Mouse (Mus musculus): ENCODE results near the gene Itpk1. TPM values are rescaled to one million over a fixed set of nuclear protein-coding genes. Genes with fewer than 3 reads are reported as not detected.

The Itpk1 gene
- polyA plus RNA-seq, 1 experiment from 2014 or later = 3.0 TPM

DNA sequence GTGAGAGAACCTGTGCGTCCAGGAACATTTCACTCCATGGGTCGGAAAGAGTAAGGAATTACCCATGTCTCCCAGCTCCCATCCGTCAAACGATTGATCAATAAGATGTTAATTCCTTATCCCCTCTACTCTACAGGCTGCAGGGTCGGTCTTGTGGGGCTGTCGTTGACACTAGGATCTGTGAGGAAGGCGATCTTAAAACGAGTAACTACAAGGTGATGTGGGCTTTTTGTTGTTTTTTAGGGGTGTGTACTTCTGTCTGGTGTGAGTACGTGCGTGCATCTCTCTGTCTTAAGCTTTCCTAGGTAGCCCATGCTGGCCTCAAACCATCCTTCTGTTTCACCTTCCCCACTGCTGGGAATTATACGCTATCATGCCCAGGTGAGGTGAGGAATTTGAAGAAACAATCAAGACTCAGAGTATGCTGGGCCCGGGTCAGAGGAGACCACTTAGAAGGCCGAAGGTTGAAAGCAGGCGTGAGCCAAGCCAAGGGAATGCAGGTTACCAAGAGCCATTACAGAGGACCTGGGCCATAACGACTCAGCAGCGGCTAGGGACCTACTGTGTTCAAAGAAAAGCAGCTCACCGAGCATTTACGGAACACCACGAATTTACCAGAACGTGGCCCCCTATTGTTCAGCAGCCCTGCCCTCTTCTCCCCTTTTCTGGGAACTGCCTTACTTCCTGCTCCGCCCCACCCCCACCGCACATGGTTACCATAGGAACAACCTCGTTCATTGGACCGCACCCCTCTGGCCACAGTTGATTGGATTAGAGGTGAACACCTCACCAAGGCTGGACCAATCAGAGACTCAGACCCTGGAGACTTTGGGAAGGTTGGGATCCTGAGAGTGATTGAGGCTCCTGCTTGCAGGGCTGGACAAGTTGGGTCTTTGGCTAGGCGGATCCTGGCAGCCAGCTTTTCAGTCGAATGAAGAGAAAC lies 25.4 kb upstream of the Itpk1 start:
- H3K4me1 ChIP-seq (replicated peaks) = peaks cover 45% of the 10 kb centered on the region
- no peak overlapping the region for H3K27ac ChIP-seq
- peak overlapping the region; percentile 26 for H3K4me3 ChIP-seq (replicated peaks)
- no peaks in the 10 kb centered on the region for H3K36me3 ChIP-seq
- peak; percentile 90 for ATAC-seq (ENCODE audit: low read depth)
- peak; percentile 63 for DNase-seq
- H3K9ac ChIP-seq = no peak overlapping the region
- H3K9me3 ChIP-seq (replicated peaks) = no peaks in the 10 kb centered on the region
- 40% methylated on average over 26 of the region's 26 CpGs for WGBS (ENCODE audit: insufficient replicate concordance)
- H3K4me2 ChIP-seq = peak overlapping the region; percentile 60
- no peaks in the 10 kb centered on the region for H3K27me3 ChIP-seq

DNA sequence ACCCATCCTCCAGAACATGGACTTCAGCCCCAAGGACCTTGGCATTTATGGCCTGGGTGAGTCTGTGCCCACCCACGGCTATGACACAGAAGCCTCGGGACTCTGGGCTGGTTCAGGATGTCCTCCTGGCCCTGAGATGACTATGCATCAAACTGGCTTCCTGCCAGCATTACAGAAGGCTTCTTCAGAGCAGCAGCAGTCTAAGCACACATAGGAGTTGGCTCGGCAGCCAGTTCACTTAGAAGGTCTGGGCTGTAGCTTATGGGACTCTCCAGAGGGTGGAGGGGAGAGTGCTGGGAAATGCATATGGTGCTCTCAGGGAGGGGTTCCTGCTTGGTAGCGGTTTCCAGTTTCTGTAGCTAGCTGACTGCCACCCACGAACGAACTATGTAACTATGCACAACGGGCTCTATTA lies 21.0 kb upstream of the Itpk1 start:
- H3K27ac ChIP-seq = no peak overlapping the region
- no peaks in the 10 kb centered on the region for H3K9me3 ChIP-seq (replicated peaks)
- H3K4me1 ChIP-seq (replicated peaks) = peaks cover 26% of the 10 kb centered on the region
- ATAC-seq (ENCODE audit: low read depth) (no peak), DNase-seq (no peak)
- H3K27me3 ChIP-seq = no peaks in the 10 kb centered on the region
- no peak overlapping the region for H3K4me3 ChIP-seq (replicated peaks)
- no peaks in the 10 kb centered on the region for H3K36me3 ChIP-seq
- H3K9ac ChIP-seq = no peak overlapping the region
- no peak overlapping the region for H3K4me2 ChIP-seq
- 57% methylated on average over 7 of the region's 7 CpGs for WGBS (ENCODE audit: insufficient replicate concordance)

DNA sequence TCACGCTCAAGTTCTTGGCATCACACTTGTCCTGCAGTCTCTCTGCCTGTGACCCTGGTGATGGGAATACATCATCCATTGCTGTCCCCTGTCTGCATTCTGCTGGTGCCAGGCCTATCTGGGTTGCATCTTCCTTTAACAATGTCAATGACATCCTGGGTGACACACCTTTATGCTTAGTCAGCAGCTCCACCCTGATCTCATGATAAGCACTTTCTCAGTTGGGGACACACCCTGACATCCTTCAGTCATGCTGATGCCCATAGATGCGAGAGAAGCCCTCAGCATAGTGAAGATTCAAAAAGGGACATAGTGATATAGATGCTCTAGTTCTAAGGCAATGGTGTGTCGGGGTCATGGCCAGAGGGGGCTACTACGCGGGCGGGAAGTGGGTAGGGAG lies 20.4 kb upstream of the Itpk1 start:
- Histone ChIP-seq H3K36me3 (no peaks in the 10 kb centered on the region), H3K4me2 (no peak overlapping the region), H3K4me1 (replicated peaks) (peaks cover 20% of the 10 kb centered on the region), H3K27ac (no peak overlapping the region), H3K9me3 (replicated peaks) (no peaks in the 10 kb centered on the region), H3K4me3 (replicated peaks) (no peak overlapping the region), H3K27me3 (no peaks in the 10 kb centered on the region), H3K9ac (no peak overlapping the region)
- WGBS (ENCODE audit: insufficient replicate concordance) = 78% methylated on average over 6 of the region's 6 CpGs
- ATAC-seq (ENCODE audit: low read depth) (no peak), DNase-seq (no peak)

DNA sequence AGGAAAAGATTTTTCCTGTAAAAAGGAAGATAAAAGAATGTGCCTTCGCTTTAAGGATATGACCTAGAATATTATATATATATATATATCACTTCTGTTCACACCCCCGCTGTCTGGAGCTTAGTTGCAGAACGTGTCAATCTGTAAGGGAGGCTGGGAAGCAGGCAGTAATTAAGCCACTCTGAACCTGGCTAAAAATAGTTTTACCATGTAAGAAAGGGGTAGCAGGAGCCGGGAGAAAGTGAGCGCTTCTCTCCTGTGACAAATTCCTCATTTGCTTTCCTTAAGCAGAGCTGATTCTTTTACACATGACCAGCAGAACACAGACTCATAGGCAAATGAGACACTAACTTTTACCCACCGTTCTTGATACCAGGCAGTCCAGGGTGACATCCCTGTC lies 19.1 kb upstream of the Itpk1 start:
- H3K36me3 ChIP-seq = no peaks in the 10 kb centered on the region
- H3K4me2 ChIP-seq = no peak overlapping the region
- peaks cover 13% of the 10 kb centered on the region for H3K4me1 ChIP-seq (replicated peaks)
- no peak overlapping the region for H3K4me3 ChIP-seq (replicated peaks)
- H3K27ac ChIP-seq = no peak overlapping the region
- WGBS (ENCODE audit: insufficient replicate concordance) = 51% methylated on average over 6 of the region's 6 CpGs
- ATAC-seq (ENCODE audit: low read depth) (no peak), DNase-seq (no peak)
- H3K27me3 ChIP-seq = no peaks in the 10 kb centered on the region
- H3K9me3 ChIP-seq (replicated peaks) = no peaks in the 10 kb centered on the region
- no peak overlapping the region for H3K9ac ChIP-seq

DNA sequence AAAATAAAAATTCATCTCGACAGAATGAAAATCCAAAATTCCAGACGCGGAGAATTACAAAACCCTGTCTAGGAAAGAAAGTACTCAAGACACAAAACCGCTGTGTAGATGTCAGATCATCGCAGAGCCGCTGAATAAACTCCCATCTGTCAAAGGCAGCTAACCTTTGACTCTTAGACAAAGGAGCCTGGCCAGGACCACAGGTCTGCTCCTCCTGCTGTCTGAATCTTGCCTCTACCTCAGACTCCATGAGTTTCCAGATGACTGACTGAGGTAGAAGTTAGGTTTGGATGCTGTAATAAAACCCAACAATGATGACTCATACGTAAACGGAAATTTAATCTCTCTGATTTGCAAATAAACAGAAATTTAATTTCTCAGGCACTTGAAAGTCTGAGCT lies 18.2 kb upstream of the Itpk1 start:
- no peaks in the 10 kb centered on the region for H3K36me3 ChIP-seq
- H3K27ac ChIP-seq = no peak overlapping the region
- ATAC-seq (ENCODE audit: low read depth) = no peak
- peaks cover 13% of the 10 kb centered on the region for H3K4me1 ChIP-seq (replicated peaks)
- no peaks in the 10 kb centered on the region for H3K27me3 ChIP-seq
- H3K4me3 ChIP-seq (replicated peaks) = no peak overlapping the region
- WGBS (ENCODE audit: insufficient replicate concordance) = 75% methylated on average over 8 of the region's 8 CpGs
- H3K4me2 ChIP-seq = no peak overlapping the region
- no peaks in the 10 kb centered on the region for H3K9me3 ChIP-seq (replicated peaks)
- DNase-seq = no peak
- H3K9ac ChIP-seq = no peak overlapping the region

DNA sequence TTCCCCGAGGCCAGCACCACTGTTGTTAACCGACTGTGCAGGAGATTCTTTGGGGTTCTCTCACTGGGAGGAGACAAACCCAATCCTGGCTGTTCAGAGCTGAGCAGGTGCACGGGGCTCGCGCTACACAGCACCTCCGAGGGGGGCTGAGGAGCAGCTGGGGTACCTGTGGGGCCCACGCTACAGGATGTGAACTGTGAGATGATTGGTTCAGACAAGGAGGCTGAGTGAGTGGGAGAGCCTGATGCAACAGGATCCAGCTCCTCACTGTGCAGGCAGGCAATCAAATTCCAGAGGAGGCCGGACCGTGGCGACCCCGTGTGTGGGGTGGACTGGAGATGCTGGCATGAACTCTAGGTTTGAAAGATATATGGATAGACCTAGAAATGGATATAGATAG lies 17.7 kb upstream of the Itpk1 start:
- no peak overlapping the region for H3K4me2 ChIP-seq
- peaks cover 13% of the 10 kb centered on the region for H3K4me1 ChIP-seq (replicated peaks)
- DNase-seq (no peak), ATAC-seq (ENCODE audit: low read depth) (no peak)
- H3K36me3 ChIP-seq = no peaks in the 10 kb centered on the region
- no peak overlapping the region for H3K9ac ChIP-seq
- WGBS (ENCODE audit: insufficient replicate concordance) = 72% methylated on average over 11 of the region's 11 CpGs
- H3K4me3 ChIP-seq (replicated peaks) = no peak overlapping the region
- no peaks in the 10 kb centered on the region for H3K27me3 ChIP-seq
- H3K27ac ChIP-seq = no peak overlapping the region
- H3K9me3 ChIP-seq (replicated peaks) = no peaks in the 10 kb centered on the region

DNA sequence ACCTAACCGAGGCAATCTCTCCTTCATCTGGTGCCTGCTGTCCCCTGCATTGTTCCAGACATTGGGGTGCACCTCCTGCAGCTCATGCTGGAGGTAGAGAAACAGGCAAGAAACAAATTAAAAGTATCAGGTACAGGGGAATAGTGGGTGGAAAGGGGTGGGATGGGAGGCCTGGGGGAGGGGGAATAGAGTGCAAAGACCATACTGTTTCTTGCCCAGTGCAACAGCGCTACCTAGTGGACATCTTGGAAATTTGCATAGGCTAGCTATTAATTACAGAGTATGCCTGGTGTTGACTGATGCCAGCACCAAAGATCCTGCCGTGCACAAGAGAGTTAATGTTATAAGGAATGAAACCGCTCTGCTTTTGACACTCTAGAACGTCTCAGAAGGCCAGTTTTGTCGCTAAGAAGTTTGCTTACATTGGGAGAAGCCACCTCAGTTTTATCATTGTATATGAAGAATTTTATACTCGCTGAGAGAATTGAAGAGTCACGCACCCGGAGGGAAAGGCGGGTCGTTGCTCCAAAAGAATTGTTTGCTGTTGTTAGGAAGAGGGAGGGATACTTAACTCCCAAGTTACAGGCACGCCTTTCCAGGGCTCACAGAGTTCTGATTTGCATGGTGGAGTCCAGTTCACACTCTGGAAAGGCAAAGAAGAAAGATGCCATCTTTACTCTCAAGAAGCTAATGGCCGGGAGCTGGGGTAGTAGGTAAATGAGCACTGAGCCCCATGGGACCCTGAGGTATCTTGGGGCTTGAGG lies 15.0 kb upstream of the Itpk1 start:
- DNase-seq = no peak
- ATAC-seq (ENCODE audit: low read depth) = no peak
- no peaks in the 10 kb centered on the region for H3K9me3 ChIP-seq (replicated peaks)
- no peak overlapping the region for H3K9ac ChIP-seq
- H3K27me3 ChIP-seq = no peaks in the 10 kb centered on the region
- 35% methylated on average over 13 of the region's 13 CpGs for WGBS (ENCODE audit: insufficient replicate concordance)
- no peak overlapping the region for H3K27ac ChIP-seq
- no peaks in the 10 kb centered on the region for H3K36me3 ChIP-seq
- H3K4me1 ChIP-seq (replicated peaks) = no peaks in the 10 kb centered on the region
- no peak overlapping the region for H3K4me3 ChIP-seq (replicated peaks)
- H3K4me2 ChIP-seq = no peak overlapping the region

DNA sequence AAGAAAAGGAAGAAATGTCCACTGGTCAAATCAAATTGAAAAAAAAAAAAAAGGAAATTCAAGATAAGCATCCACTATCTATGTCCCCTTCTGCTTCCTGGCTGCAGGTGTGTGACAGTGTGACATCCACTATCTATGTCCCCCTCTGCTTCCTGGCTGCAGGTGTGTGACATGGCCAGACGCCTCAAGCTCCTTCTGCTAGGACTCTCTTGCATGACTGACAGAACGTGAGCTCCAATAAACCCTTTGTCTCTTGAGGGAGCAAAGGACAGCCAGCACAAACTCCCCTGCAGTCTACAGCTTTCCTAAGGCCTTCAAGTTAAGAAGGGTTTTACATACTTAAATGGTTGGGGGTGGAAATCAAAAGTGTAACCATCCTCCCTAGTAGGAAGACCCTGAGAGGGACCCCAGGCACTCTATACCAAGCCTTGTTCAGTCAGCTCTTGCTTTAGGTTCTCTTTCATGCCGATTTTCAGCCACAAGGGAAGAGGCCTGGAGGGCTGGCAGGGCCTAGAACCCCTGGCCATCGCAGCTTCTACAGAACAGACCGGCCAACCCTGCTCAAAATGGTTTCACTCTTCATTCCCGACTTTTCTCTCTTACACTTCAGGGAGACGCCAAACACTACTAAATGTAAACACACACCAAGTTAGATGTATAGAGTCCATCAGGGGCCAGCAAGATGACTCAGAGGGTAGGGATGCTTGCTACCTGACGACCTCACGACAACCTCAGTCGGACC lies 10.1 kb upstream of the Itpk1 start:
- H3K27ac ChIP-seq = no peak overlapping the region
- ATAC-seq (ENCODE audit: low read depth) (no peak), DNase-seq (no peak)
- WGBS (ENCODE audit: insufficient replicate concordance) = 68% methylated on average over 10 of the region's 10 CpGs
- no peak overlapping the region for H3K9ac ChIP-seq
- H3K9me3 ChIP-seq (replicated peaks) = no peaks in the 10 kb centered on the region
- 0 out of 2 replicates have a peak, but pooled peaks cover 3% of the 10 kb centered on the region for H3K4me1 ChIP-seq (replicated peaks)
- no peak overlapping the region for H3K4me3 ChIP-seq (replicated peaks)
- no peaks in the 10 kb centered on the region for H3K36me3 ChIP-seq
- H3K4me2 ChIP-seq = no peak overlapping the region
- H3K27me3 ChIP-seq = no peaks in the 10 kb centered on the region

DNA sequence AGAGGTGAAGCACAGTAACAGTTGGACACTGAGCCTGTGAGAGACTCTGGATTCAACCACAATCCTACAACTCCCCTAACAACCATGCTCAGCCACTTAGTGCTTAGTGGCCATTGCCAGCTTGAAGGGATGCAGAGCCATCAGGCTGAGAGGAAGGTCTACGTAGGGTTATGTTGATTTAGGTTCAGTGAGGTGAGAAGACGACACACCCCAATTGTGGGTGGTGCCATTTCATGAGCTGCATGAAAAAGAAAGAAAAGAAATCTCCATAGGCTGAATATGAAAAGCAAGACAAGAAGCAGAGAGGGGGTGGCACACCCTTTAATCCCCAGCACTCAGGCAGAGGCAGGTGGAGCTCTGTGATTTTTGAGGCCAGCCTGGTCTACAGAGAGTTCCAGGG lies 9.4 kb upstream of the Itpk1 start:
- no peaks in the 10 kb centered on the region for H3K36me3 ChIP-seq
- DNase-seq (no peak), ATAC-seq (ENCODE audit: low read depth) (no peak)
- no peak overlapping the region for H3K4me3 ChIP-seq (replicated peaks)
- no peaks in the 10 kb centered on the region for H3K27me3 ChIP-seq
- no peak overlapping the region for H3K9ac ChIP-seq
- no peak overlapping the region for H3K4me2 ChIP-seq
- WGBS (ENCODE audit: insufficient replicate concordance) = 58% methylated on average over 2 of the region's 2 CpGs
- H3K9me3 ChIP-seq (replicated peaks) = no peaks in the 10 kb centered on the region
- H3K27ac ChIP-seq = no peak overlapping the region
- H3K4me1 ChIP-seq (replicated peaks) = 0 out of 2 replicates have a peak, but pooled peaks cover 3% of the 10 kb centered on the region

DNA sequence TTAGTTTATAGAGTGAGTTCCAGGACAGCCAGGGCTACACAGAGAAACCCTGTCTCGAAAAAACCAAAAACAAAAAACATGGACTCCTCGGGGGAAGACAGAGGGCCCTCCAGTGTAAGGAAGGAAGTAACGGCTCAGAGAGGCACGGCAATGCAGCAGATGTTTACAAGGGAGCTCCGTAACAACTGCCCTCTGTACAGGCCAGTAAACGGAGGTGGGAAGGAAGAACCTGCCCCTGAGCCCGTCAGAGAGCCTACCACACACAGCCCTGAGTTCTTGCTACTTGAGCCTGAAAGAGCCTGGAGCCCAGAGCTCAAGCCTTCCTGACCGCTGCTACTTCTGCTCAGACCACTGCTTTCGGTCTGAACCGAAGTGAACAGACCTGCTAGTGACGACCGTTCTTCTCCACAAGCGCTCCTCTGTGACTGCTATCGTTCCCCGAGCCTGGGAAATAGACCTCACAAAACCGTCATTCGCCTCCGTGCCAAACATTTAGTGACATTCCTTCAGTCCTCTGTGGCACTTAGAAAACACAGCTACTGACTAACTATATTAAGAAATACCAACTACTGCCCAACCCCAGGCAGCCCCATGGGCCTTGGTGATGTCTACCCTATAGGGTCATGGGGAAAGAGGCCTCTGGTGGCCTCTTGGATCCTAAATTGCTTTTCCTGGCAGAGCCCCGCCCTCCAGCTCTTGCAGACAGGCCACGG lies 8.6 kb upstream of the Itpk1 start:
- DNase-seq (no peak), ATAC-seq (ENCODE audit: low read depth) (no peak)
- Histone ChIP-seq H3K4me2 (no peak overlapping the region), H3K4me3 (replicated peaks) (no peak overlapping the region), H3K4me1 (replicated peaks) (0 out of 2 replicates have a peak, but pooled peaks cover 3% of the 10 kb centered on the region), H3K9ac (no peak overlapping the region), H3K27ac (no peak overlapping the region), H3K27me3 (no peaks in the 10 kb centered on the region), H3K9me3 (replicated peaks) (no peaks in the 10 kb centered on the region), H3K36me3 (no peaks in the 10 kb centered on the region)
- WGBS (ENCODE audit: insufficient replicate concordance) = 44% methylated on average over 20 of the region's 20 CpGs

All from liver, embryonic 13.5 days (tissue).